Comparison of ENCODE assay signal across 30 mouse cellular contexts in genomic region chr2:66126936-66127335, GRCm38 (mm10).
"Had no signal": no experiment of that assay in that cellular context is flagged by ENCODE, and none has a peak within 500 bp of the region (broad histone marks: within the 10 kb centered on the region; RNA-seq: fewer than 3 reads in every experiment).

No protein-coding gene starts in this region.

- H3K36me3 ChIP-seq: limb, embryonic 10.5 days; limb, embryonic 12.5 days; limb, embryonic 13.5 days; limb, embryonic 15.5 days; liver, embryonic 12.5 days; liver, embryonic 13.5 days; liver, embryonic 15.5 days; lung, embryonic 15.5 days; midbrain, embryonic 10.5 days; midbrain, embryonic 12.5 days; midbrain, embryonic 15.5 days; neural tube, embryonic 12.5 days had no signal

- H3K4me3 ChIP-seq: limb, embryonic 10.5 days; limb, embryonic 12.5 days; limb, embryonic 13.5 days; limb, embryonic 15.5 days; liver, embryonic 12.5 days; liver, embryonic 13.5 days; liver, embryonic 15.5 days; lung, embryonic 15.5 days; megakaryocyte, embryonic 14.5 days; midbrain, embryonic 10.5 days; midbrain, embryonic 12.5 days; midbrain, embryonic 15.5 days; myocyte; neural tube, embryonic 12.5 days had no signal

- H3K9ac ChIP-seq: limb, embryonic 12.5 days; limb, embryonic 13.5 days; limb, embryonic 15.5 days; liver, embryonic 12.5 days; liver, embryonic 13.5 days; liver, embryonic 14.5 days; liver, embryonic 15.5 days; liver, postnatal 0 days; lung, embryonic 14.5 days; lung, embryonic 15.5 days; midbrain, embryonic 12.5 days; midbrain, embryonic 15.5 days; neural tube, embryonic 12.5 days had no signal

- ATAC-seq: liver, embryonic 12.5 days; liver, postnatal 0 days; lung, postnatal 0 days; midbrain, embryonic 15.5 days; midbrain, embryonic 16.5 days had no signal

- H3K27ac ChIP-seq: limb, embryonic 10.5 days; limb, embryonic 12.5 days; limb, embryonic 13.5 days; limb, embryonic 15.5 days; liver, embryonic 12.5 days; liver, embryonic 13.5 days; liver, embryonic 14.5 days; liver, embryonic 15.5 days; lung, embryonic 15.5 days; macrophage; midbrain, embryonic 10.5 days; midbrain, embryonic 12.5 days; midbrain, embryonic 15.5 days; neural tube, embryonic 12.5 days had no signal

- H3K4me2 ChIP-seq: limb, embryonic 12.5 days; limb, embryonic 13.5 days; limb, embryonic 15.5 days; liver, embryonic 11.5 days; liver, embryonic 12.5 days; liver, embryonic 13.5 days; liver, embryonic 15.5 days; lung, embryonic 14.5 days; lung, embryonic 15.5 days; midbrain, embryonic 12.5 days; midbrain, embryonic 15.5 days; neural tube, embryonic 12.5 days had no signal

- H3K4me1 ChIP-seq: liver, embryonic 13.5 days; liver, embryonic 15.5 days had no signal

- H3K9me3 ChIP-seq: limb, embryonic 10.5 days; limb, embryonic 12.5 days; limb, embryonic 13.5 days; limb, embryonic 15.5 days; liver, embryonic 12.5 days; liver, embryonic 13.5 days; liver, embryonic 15.5 days; lung, embryonic 15.5 days; midbrain, embryonic 10.5 days; midbrain, embryonic 12.5 days; midbrain, embryonic 15.5 days; neural tube, embryonic 12.5 days had no signal

- DNase-seq: left cerebral cortex, postnatal 4 days; liver; liver, embryonic 13.5 days; liver, postnatal 0 days; lung, adult 18-20 months; lung, adult 2 months; lung, embryonic 14.5 days; lung, postnatal 10 days; lung, postnatal 14 days; lung, postnatal 36 days; lung, postnatal 4 days; midbrain, embryonic 14.5 days had no signal
